Mouse (Mus musculus) stomach, embryonic 15.5 days (tissue): ENCODE data around the gene Cfap74. TPM values are rescaled to one million over a fixed set of nuclear protein-coding genes. Genes with fewer than 3 reads are reported as not detected.

Experiments
- ATAC-seq: fragments of 200-750 bp; cut with Nextera tagmentation; 2 replicates; pipeline ENCODE4 v1.8.0; 2017; ENCODE audit warnings: low read depth, moderate number of reproducible peaks, moderate TSS enrichment; ENCODE audit not compliant: insufficient read depth, low FRiP score
- H3K27ac ChIP-seq: fragments of 300-500 bp; sonication (generic); 2 replicates; pipeline ENCODE4 v1.5.1; 2015; ENCODE audit warnings: mild to moderate bottlenecking, inconsistent platforms
- H3K27me3 ChIP-seq: fragments of 300-500 bp; sonication (generic); replicated peaks from 2 replicates; pipeline ENCODE4 v1.6.1; 2015; ENCODE audit warnings: inconsistent platforms
- H3K36me3 ChIP-seq: fragments of 300-500 bp; sonication (generic); 2 replicates; pipeline ENCODE4 v1.6.1; 2015; ENCODE audit warnings: inconsistent platforms
- H3K4me1 ChIP-seq: fragments of 300-500 bp; sonication (generic); 2 replicates; pipeline ENCODE4 v1.6.1; 2015; ENCODE audit warnings: inconsistent platforms
- H3K4me2 ChIP-seq: fragments of 300-500 bp; sonication (generic); 2 replicates; pipeline ENCODE4 v1.6.1; 2015; ENCODE audit warnings: mild to moderate bottlenecking, inconsistent platforms
- H3K4me3 ChIP-seq: fragments of 300-500 bp; sonication (generic); replicated peaks from 2 replicates; pipeline ENCODE4 v1.5.1; 2015; ENCODE audit warnings: inconsistent platforms
- H3K9ac ChIP-seq: fragments of 300-500 bp; sonication (generic); 2 replicates; pipeline ENCODE4 v1.6.1; 2015; ENCODE audit warnings: inconsistent platforms
- H3K9me3 ChIP-seq: fragments of 300-500 bp; sonication (generic); 2 replicates; pipeline ENCODE4 v1.6.1; 2016; ENCODE audit warnings: inconsistent platforms
- WGBS: fragments of 180-500 bp; shearing (Covaris S2); methylation state at CpG from one replicate; pipeline ENCODE4 v1.1.7; 2015; 5-methylcytosine and 5-hydroxymethylcytosine counted together
- polyA plus RNA-seq: library from polyadenylated mRNA; unstranded; fragments of >200 nt; fragmentation: Nextera tagmentation; extraction: Ambion mirVana; gene quantifications from 2 replicates; pipeline ENCODE4 v1.2.1, GENCODE M21; 2015

Gene Cfap74
- polyA plus RNA-seq, 1 experiment from 2014 or later = 1.5 TPM

DNA sequence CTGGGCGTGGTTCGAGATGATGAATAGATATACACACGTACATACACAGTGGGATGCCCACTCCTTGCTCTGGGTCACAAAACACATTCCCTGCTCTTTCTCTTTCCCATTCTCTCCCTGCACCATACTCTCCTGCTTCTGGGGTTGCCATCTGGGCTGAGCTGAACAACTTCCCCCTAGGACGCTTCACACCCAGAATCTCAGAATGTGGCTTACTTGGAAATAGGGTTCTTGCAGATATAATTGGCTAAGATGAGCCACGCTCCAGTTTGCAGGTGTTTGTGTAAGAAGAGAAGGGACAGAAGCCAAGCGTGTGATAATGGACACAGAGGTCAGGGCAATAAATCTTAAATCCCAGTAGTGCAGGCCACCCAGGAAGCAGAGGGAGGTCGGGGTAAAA is 27.0 kb upstream of the Cfap74 start:
- no peaks in the 10 kb centered on the region for H3K36me3 ChIP-seq
- no peak overlapping the region for H3K27ac ChIP-seq
- WGBS = 29% methylated on average over 7 of the region's 7 CpGs
- H3K9ac ChIP-seq = no peak overlapping the region
- no peak overlapping the region for H3K4me2 ChIP-seq
- no peak overlapping the region for H3K4me3 ChIP-seq
- H3K4me1 ChIP-seq = no peaks in the 10 kb centered on the region
- 0 out of 2 replicates have a peak, but pooled peaks cover 2% of the 10 kb centered on the region for H3K27me3 ChIP-seq
- no peaks in the 10 kb centered on the region for H3K9me3 ChIP-seq
- ATAC-seq = no peak

DNA sequence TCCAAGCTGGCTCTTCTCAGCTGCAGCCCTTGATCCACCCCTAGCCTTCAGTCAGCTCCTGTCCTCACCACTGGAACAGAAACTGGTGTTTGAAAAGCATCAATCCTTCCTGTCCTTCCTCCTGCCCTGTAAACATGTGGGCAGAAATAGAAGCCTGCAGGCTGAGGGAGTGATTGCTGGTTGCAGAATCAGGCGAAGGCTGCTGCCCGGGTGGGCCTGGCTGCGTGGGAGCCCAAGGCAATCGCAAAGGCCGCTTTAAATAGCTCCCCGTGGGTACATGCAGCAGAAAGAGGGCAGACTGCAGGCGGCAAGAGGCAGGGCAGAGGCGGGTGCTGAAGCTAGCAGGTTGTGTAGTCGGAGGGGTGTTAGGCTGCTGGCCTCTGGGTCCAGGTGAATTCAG is 26.2 kb upstream of the Cfap74 start:
- Histone ChIP-seq H3K9me3 (no peaks in the 10 kb centered on the region), H3K9ac (no peak overlapping the region), H3K4me3 (no peak overlapping the region), H3K4me2 (no peak overlapping the region), H3K4me1 (no peaks in the 10 kb centered on the region), H3K27ac (no peak overlapping the region), H3K36me3 (no peaks in the 10 kb centered on the region), H3K27me3 (0 out of 2 replicates have a peak, but pooled peaks cover 2% of the 10 kb centered on the region)
- WGBS = 30% methylated on average over 9 of the region's 9 CpGs
- no peak for ATAC-seq

GRCm38 (mm10) chr4:155383326-155383725 is 25.7 kb upstream of the Cfap74 start:
- H3K9me3 ChIP-seq = no peaks in the 10 kb centered on the region
- H3K9ac ChIP-seq = no peak overlapping the region
- no peak overlapping the region for H3K27ac ChIP-seq
- 70% methylated on average over 4 of the region's 4 CpGs for WGBS
- no peaks in the 10 kb centered on the region for H3K36me3 ChIP-seq
- ATAC-seq = no peak
- 0 out of 2 replicates have a peak, but pooled peaks cover 2% of the 10 kb centered on the region for H3K27me3 ChIP-seq
- no peaks in the 10 kb centered on the region for H3K4me1 ChIP-seq
- H3K4me2 ChIP-seq = no peak overlapping the region
- H3K4me3 ChIP-seq = no peak overlapping the region

GRCm38 (mm10) chr4:155387166-155387565 is 21.8 kb upstream of the Cfap74 start:
- no peaks in the 10 kb centered on the region for H3K4me1 ChIP-seq
- WGBS = 81% methylated on average over 8 of the region's 8 CpGs
- ATAC-seq = no peak
- 0 out of 2 replicates have a peak, but pooled peaks cover 2% of the 10 kb centered on the region for H3K27me3 ChIP-seq
- H3K27ac ChIP-seq = no peak overlapping the region
- H3K9ac ChIP-seq = no peak overlapping the region
- no peak overlapping the region for H3K4me2 ChIP-seq
- H3K4me3 ChIP-seq = no peak overlapping the region
- H3K36me3 ChIP-seq = no peaks in the 10 kb centered on the region
- H3K9me3 ChIP-seq = no peaks in the 10 kb centered on the region

DNA sequence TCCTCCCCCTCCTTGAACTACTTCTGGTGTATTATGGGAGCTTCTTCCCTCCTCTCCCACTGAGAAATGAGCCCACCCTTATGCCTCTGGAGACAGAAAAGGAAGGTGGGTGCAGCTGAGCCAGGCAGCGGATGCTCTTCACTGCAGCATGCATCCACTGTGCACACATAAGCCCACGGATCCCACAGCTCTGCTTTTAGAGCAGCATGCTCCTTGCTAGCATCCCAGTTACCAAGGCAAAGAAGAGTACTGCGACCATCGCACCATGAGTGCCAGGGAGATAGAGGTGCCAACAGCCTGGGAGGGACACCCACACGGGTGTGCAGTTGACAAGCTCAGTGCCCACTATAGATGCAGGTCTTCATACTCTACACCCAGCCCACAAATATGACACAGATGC is 13.5 kb upstream of the Cfap74 start:
- Histone ChIP-seq H3K4me3 (no peak overlapping the region), H3K9me3 (no peaks in the 10 kb centered on the region), H3K4me2 (no peak overlapping the region), H3K27ac (no peak overlapping the region), H3K36me3 (no peaks in the 10 kb centered on the region), H3K27me3 (peaks cover 17% of the 10 kb centered on the region), H3K4me1 (peaks cover 8% of the 10 kb centered on the region; the same call in 1 of the 2 replicates), H3K9ac (no peak overlapping the region)
- ATAC-seq = no peak
- WGBS = 82% methylated on average over 5 of the region's 5 CpGs

DNA sequence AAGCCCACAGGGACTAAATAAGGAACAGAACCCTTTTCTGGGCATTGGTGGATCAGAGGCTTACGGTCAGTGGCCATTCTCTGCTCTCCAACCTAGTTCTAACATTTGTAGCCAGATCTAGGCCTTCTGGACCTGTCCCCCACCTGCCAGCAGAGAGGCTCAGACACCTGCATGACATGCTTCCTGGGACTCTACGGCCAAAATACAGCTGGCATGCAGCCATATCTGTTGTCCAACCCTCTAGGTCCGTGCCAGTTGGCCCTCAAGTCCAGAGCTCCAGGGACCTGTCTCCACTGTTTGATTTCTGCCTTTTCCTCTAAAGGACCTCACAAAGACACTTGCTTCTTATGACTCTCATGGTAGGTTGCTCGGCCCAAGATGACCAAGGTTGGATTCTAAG is 12.2 kb upstream of the Cfap74 start:
- 86% methylated on average over 4 of the region's 4 CpGs for WGBS
- H3K27me3 ChIP-seq = peaks cover 17% of the 10 kb centered on the region
- no peak for ATAC-seq
- no peak overlapping the region for H3K9ac ChIP-seq
- H3K4me1 ChIP-seq = peaks cover 8% of the 10 kb centered on the region; the same call in 1 of the 2 replicates
- no peak overlapping the region for H3K27ac ChIP-seq
- H3K4me2 ChIP-seq = no peak overlapping the region
- H3K4me3 ChIP-seq = no peak overlapping the region
- no peaks in the 10 kb centered on the region for H3K9me3 ChIP-seq
- H3K36me3 ChIP-seq = no peaks in the 10 kb centered on the region

- H3K36me3 ChIP-seq = no peaks in the 10 kb centered on the region
- peaks cover 8% of the 10 kb centered on the region; the same call in 1 of the 2 replicates for H3K4me1 ChIP-seq
- no peak within 1 kb of the TSS for H3K27ac ChIP-seq
- ATAC-seq = peak; percentile 18; the same call in 1 of the 2 replicates
- H3K4me3 ChIP-seq = peak within 1 kb of the TSS; percentile 39
- H3K9ac ChIP-seq = no peak within 1 kb of the TSS
- peak within 1 kb of the TSS; percentile 90 for H3K4me2 ChIP-seq
- H3K27me3 ChIP-seq = peaks cover 17% of the 10 kb centered on the region
- WGBS = under 1% methylated on average over 44 of the region's 57 CpGs
- no peaks in the 10 kb centered on the region for H3K9me3 ChIP-seq
Measured at GRCm38 (mm10) chr4:155397511-155398221, 11.3 kb upstream of the Cfap74 start, which contains the start of gene Gabrd. TSS of gene Gabrd (minus strand) at chr4:155398112.

DNA sequence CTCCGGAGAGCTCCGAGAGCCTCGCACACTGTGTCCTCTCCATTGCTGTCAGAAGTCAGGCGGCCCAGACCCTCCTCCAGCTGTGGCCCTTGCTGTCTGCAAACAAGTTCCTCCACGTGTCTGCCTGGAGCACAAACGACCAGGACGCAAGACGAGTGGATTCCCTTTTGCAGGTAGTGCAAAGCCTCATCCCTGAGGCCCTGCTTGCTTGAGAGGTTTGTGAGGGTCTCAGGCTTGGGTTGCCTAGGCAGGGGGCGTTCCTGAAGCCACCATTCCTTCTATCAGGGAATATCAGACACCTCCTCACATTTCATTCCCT is 10.8 kb upstream of the Cfap74 start:
- Histone ChIP-seq H3K4me1 (peaks cover 8% of the 10 kb centered on the region; the same call in 1 of the 2 replicates), H3K4me3 (peak overlapping the region; percentile 39), H3K27ac (no peak overlapping the region), H3K36me3 (no peaks in the 10 kb centered on the region), H3K9me3 (no peaks in the 10 kb centered on the region), H3K27me3 (peaks cover 17% of the 10 kb centered on the region), H3K4me2 (peak overlapping the region; percentile 90), H3K9ac (no peak overlapping the region)
- WGBS = 3% methylated on average over 9 of the region's 9 CpGs
- no peak for ATAC-seq

DNA sequence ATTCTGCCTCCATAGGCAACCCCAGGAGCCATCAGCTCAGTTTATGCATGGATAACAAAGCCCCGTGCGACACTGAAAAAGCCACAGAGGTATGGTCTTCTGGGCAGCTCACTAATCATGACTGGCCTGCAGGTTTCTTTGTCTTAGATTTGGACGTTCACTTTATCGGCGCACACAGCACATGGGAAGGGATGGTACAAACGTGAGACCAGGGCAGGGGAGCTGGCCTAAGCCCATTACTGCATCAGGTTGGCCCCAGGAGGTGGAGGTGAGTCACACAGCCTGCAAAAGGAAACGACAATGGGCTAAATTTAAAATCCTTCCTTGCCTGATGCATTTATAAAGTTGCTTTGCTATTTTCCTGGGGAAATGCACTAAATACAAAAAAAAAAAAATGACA is 7.9 kb upstream of the Cfap74 start:
- no peak overlapping the region for H3K9ac ChIP-seq
- H3K4me2 ChIP-seq = no peak overlapping the region
- H3K9me3 ChIP-seq = no peaks in the 10 kb centered on the region
- WGBS = 70% methylated on average over 7 of the region's 7 CpGs
- no peaks in the 10 kb centered on the region for H3K36me3 ChIP-seq
- H3K4me1 ChIP-seq = peaks cover 8% of the 10 kb centered on the region; the same call in 1 of the 2 replicates
- no peak overlapping the region for H3K4me3 ChIP-seq
- no peak overlapping the region for H3K27ac ChIP-seq
- no peak for ATAC-seq
- peaks cover 17% of the 10 kb centered on the region for H3K27me3 ChIP-seq

DNA sequence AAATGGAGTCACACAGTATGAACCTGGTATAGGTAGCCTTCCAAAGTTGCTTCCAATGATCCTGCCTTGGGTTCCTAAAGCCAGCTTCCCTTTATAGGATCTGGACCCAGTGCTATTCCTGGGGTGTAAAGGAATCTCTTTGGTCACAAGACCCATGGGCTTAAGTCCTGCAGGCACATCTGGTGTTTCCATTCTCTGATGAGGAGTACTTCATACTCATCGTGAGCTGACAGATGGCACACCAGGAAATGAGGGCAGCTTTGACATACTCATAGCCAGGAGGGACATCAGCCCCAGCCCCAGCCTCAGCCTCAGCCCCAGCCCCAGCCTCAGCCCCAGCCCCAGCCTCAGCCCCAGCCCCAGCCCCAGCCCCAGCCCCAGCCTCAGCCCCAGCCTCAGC is 6.5 kb upstream of the Cfap74 start:
- no peak for ATAC-seq
- no peak overlapping the region for H3K4me3 ChIP-seq
- H3K36me3 ChIP-seq = no peaks in the 10 kb centered on the region
- no peak overlapping the region for H3K27ac ChIP-seq
- H3K9me3 ChIP-seq = no peaks in the 10 kb centered on the region
- H3K4me1 ChIP-seq = peaks cover 7% of the 10 kb centered on the region; the same call in 1 of the 2 replicates
- peaks cover 8% of the 10 kb centered on the region for H3K27me3 ChIP-seq
- H3K9ac ChIP-seq = no peak overlapping the region
- whole genome bisulfite sequencing = 85% methylated on average over 1 of the region's 1 CpGs
- no peak overlapping the region for H3K4me2 ChIP-seq

- 3% methylated on average over 8 of the region's 8 CpGs for WGBS
- Histone ChIP-seq H3K36me3 (no peaks in the 10 kb centered on the region), H3K4me1 (peaks cover 7% of the 10 kb centered on the region; the same call in 1 of the 2 replicates), H3K27ac (no peak overlapping the region), H3K4me3 (peak overlapping the region; percentile 39), H3K4me2 (peak overlapping the region; percentile 65), H3K9me3 (no peaks in the 10 kb centered on the region), H3K27me3 (no peaks in the 10 kb centered on the region), H3K9ac (no peak overlapping the region)
- no peak for ATAC-seq
Measured at GRCm38 (mm10) chr4:155408695-155409057, 314 bp upstream of the Cfap74 start.

DNA sequence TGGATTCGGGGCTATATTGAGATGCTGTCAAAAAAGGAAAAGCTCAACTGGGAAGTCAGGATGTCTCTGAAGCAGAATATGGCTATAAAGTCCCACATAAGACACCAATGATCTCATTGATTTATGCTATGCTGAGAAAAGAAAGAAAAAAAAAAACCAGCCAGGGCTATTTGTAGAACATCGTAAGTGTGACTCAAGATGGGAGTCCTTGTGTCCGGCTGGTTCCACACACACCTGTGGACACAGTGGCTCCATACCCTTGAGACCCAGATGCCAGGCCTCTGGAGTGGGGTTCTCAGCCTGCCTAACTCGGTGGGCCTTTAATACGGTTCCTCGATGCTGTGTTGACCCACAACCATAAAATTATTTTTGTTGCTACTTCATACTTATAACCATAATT is 3.1 kb downstream of the Cfap74 start:
- H3K27me3 ChIP-seq = no peaks in the 10 kb centered on the region
- no peak overlapping the region for H3K27ac ChIP-seq
- H3K4me1 ChIP-seq = peaks cover 7% of the 10 kb centered on the region; the same call in 1 of the 2 replicates
- H3K4me3 ChIP-seq = no peak overlapping the region
- ATAC-seq = no peak
- 87% methylated on average over 6 of the region's 6 CpGs for WGBS
- no peaks in the 10 kb centered on the region for H3K36me3 ChIP-seq
- H3K9me3 ChIP-seq = no peaks in the 10 kb centered on the region
- H3K4me2 ChIP-seq = no peak overlapping the region
- H3K9ac ChIP-seq = no peak overlapping the region
